10 mouse cellular contexts compared by ENCODE assay signal in the genomic region with DNA sequence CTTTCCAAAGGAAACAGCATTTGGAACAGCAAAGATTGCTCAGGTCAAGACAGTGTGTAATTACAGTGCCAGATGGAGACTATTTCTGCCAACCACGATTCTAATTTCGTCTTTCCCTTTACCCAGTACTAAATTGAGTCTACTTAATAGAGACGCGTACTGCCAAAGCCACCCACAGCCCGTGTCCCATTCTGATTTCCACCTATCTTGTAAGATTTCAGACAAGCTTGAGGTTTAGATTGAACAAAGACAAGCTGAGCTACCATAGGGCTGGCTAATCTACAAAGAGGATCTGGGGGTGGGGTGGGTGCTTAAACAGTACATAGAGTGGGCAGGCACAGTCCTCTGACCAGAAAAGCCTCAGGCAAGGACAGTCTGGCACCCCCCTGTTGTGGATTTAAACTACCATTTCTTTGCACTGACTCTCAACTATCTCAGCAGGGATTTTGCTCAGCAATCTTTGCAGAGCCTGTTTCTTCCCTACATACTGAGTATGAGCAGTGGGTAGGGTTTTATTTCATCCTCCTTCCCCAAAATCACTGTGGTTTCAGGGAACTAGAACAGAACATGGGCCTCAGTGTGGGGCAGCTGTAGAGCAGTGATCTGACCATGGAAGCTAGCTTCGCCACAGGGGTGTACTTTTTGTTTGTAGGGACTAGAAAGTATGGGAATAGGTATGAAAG. TPM values are rescaled to one million over a fixed set of nuclear protein-coding genes. Genes with fewer than 3 reads are reported as not detected.
DNase-seq lines count a peak whose midpoint lies in the region; ATAC-seq lines count a peak whose summit lies in the region.
"Had no signal": no experiment of that assay in that cellular context is flagged by ENCODE, and none has a peak within 500 bp of the region (broad histone marks: within the 10 kb centered on the region; RNA-seq: fewer than 3 reads in every experiment).

No protein-coding gene starts in this region.

- H3K27me3 ChIP-seq in heart, embryonic 10.5 days (ENCODE audit: insufficient read depth, poor library complexity, severe bottlenecking), result 0 out of 2 replicates have a peak, but pooled peaks cover 7% of the 10 kb centered on the region
- peaks cover 4% of the 10 kb centered on the region; the same call in 1 of the 2 replicates for H3K27me3 ChIP-seq in heart, embryonic 16.5 days (ENCODE audit: control insufficient read depth, insufficient read depth, low read length)
- H3K27me3 ChIP-seq in midbrain, embryonic 14.5 days (ENCODE audit: control insufficient read depth, insufficient read depth, low read length), result no peaks in the 10 kb centered on the region

- H3K9me3 ChIP-seq in heart, embryonic 10.5 days, result no peaks in the 10 kb centered on the region
- no peaks in the 10 kb centered on the region for H3K9me3 ChIP-seq in heart, embryonic 16.5 days (replicated peaks; ENCODE audit: control insufficient read depth, low read length)
- no peaks in the 10 kb centered on the region for H3K9me3 ChIP-seq in midbrain, embryonic 14.5 days (ENCODE audit: control insufficient read depth, low read length)

- H3K4me3 ChIP-seq in heart, embryonic 10.5 days, result no peak overlapping the region
- H3K4me3 ChIP-seq in heart, embryonic 16.5 days (ENCODE audit: low read length), result no peak overlapping the region
- H3K4me3 ChIP-seq in midbrain, embryonic 14.5 days (replicated peaks; ENCODE audit: low read depth, low read length), result no peak overlapping the region
- H3K4me3 ChIP-seq: erythroblast, embryonic 14.5 days had no signal

- H3K4me2 ChIP-seq in heart, embryonic 16.5 days (ENCODE audit: low read depth, low read length), result peak overlapping the region; percentile 47
- H3K4me2 ChIP-seq in midbrain, embryonic 14.5 days (ENCODE audit: low read length), result peak overlapping the region; percentile 42; the same call in 1 of the 2 replicates

- no peak overlapping the region for H3K9ac ChIP-seq in heart, embryonic 16.5 days (ENCODE audit: low read length)
- no peak overlapping the region; the same call in 1 of the 2 replicates for H3K9ac ChIP-seq in midbrain, embryonic 14.5 days (replicated peaks; ENCODE audit: low read length)
- H3K9ac ChIP-seq: liver, embryonic 14.5 days had no signal

- DNase-seq in heart, adult 9 months (ENCODE audit: low spot score in 2 of 2), result peak; percentile 15 to 41
- DNase-seq in heart, embryonic 10.5 days (ENCODE audit: low spot score), result no peak
- peak; percentile 70 to 81 for DNase-seq in cerebellum, adult 18-20 months
- DNase-seq in midbrain, embryonic 14.5 days, result peak; percentile 32
- DNase-seq in MN1 (ENCODE audit: low spot score), result no peak
- no peak for DNase-seq in adrenal gland, postnatal 14 days
- no peak for DNase-seq in adrenal gland, postnatal 10 days

- no peaks in the 10 kb centered on the region for H3K4me1 ChIP-seq in heart, embryonic 10.5 days
- H3K4me1 ChIP-seq in heart, embryonic 16.5 days (ENCODE audit: control insufficient read depth, insufficient read depth, low read length), result peaks cover 6% of the 10 kb centered on the region; the same call in 1 of the 2 replicates
- peaks cover 9% of the 10 kb centered on the region for H3K4me1 ChIP-seq in midbrain, embryonic 14.5 days (ENCODE audit: control insufficient read depth, insufficient read depth, low read length)

- 64% methylated on average over 6 of the region's 6 CpGs for WGBS in heart, embryonic 10.5 days
- WGBS in heart, embryonic 16.5 days, result 61% methylated on average over 6 of the region's 6 CpGs
- 57% methylated on average over 6 of the region's 6 CpGs for WGBS in midbrain, embryonic 14.5 days

- H3K36me3 ChIP-seq in heart, embryonic 10.5 days, result no peaks in the 10 kb centered on the region
- H3K36me3 ChIP-seq in heart, embryonic 16.5 days (ENCODE audit: control insufficient read depth, insufficient read depth), result no peaks in the 10 kb centered on the region
- H3K36me3 ChIP-seq in midbrain, embryonic 14.5 days (ENCODE audit: control insufficient read depth, insufficient read depth, low read length), result no peaks in the 10 kb centered on the region

- H3K27ac ChIP-seq in heart, embryonic 10.5 days, result no peak overlapping the region
- H3K27ac ChIP-seq in heart, embryonic 16.5 days (ENCODE audit: low read length), result no peak overlapping the region
- peak overlapping the region; percentile 46 for H3K27ac ChIP-seq in midbrain, embryonic 14.5 days (replicated peaks; ENCODE audit: low read depth, low read length)
- H3K27ac ChIP-seq: liver, embryonic 14.5 days had no signal

- no peak for ATAC-seq in heart, embryonic 16.5 days (replicated peaks; ENCODE audit: extremely low read depth, insufficient read depth, low FRiP score)
- no peak for ATAC-seq in midbrain, embryonic 14.5 days (ENCODE audit: low FRiP score, low TSS enrichment)

RNA-seq across cellular contexts. Expression of gene 1700010I14Rik, which starts 44.4 kb away (rescaled TPM):
- 1.2 and 2.1 TPM in 2 replicates for polyA plus RNA-seq in heart, embryonic 10.5 days (2016; fragmentation: Nextera tagmentation; extraction: Ambion mirVana)
- polyA plus RNA-seq in heart, embryonic 16.5 days (2015; fragmentation: Nextera tagmentation; extraction: Ambion mirVana), result 0.83 and 0.87 TPM in 2 replicates
- 1.9 and 2.7 TPM in 2 replicates for polyA plus RNA-seq in midbrain, embryonic 14.5 days (2014; fragmentation: Nextera tagmentation; extraction: Ambion mirVana)
- 1.7 and 1.9 TPM in 2 replicates for total RNA-seq in adrenal gland, postnatal 14 days (2021)
- 1 to 10 TPM; 1.7 to 2.3 TPM for total RNA-seq in adrenal gland, postnatal 10 days (2021)
- polyA plus RNA-seq: erythroblast, embryonic 14.5 days had no signal

Comparison
In these comparisons a context has a peak if more than half of its experiments do, and no peak if none do; other contexts are left out.
1. DNase-seq: peak in heart, adult 9 months (2 of 2), cerebellum, adult 18-20 months (2 of 2) and midbrain, embryonic 14.5 days (single experiment); none in heart, embryonic 10.5 days (single experiment), MN1 (single experiment), adrenal gland, postnatal 14 days (single experiment) and adrenal gland, postnatal 10 days (single experiment).